Mouse (Mus musculus) embryonic facial prominence, embryonic 15.5 days (tissue): Measurements from ENCODE around the gene Nek9. TPM values are rescaled to one million over a fixed set of nuclear protein-coding genes. Genes with fewer than 3 reads are reported as not detected.

ENCODE experiments used
- ATAC-seq: fragments of 200-750 bp; cut with Nextera tagmentation; 2 replicates; pipeline ENCODE4 v1.8.0; 2017; ENCODE audit warnings: low read depth, moderate TSS enrichment; ENCODE audit not compliant: insufficient number of reproducible peaks, low FRiP score, low TSS enrichment
- H3K27ac ChIP-seq: fragments of 300-500 bp; sonication (generic); replicated peaks from 2 replicates; pipeline ENCODE4 v1.5.1; 2015; ENCODE audit warnings: mild to moderate bottlenecking, inconsistent platforms
- H3K27me3 ChIP-seq: fragments of 300-500 bp; sonication (generic); 2 replicates; pipeline ENCODE4 v1.6.1; 2015; ENCODE audit warnings: inconsistent platforms
- H3K36me3 ChIP-seq: fragments of 300-500 bp; sonication (generic); 2 replicates; pipeline ENCODE4 v1.6.1; 2015; ENCODE audit warnings: mild to moderate bottlenecking, inconsistent platforms
- H3K4me1 ChIP-seq: fragments of 300-500 bp; sonication (generic); 2 replicates; pipeline ENCODE4 v1.6.1; 2015; ENCODE audit warnings: inconsistent platforms
- H3K4me2 ChIP-seq: fragments of 300-500 bp; sonication (generic); replicated peaks from 2 replicates; pipeline ENCODE4 v1.6.1; 2015; ENCODE audit warnings: mild to moderate bottlenecking, inconsistent platforms
- H3K4me3 ChIP-seq: fragments of 300-500 bp; sonication (generic); replicated peaks from 2 replicates; pipeline ENCODE4 v1.5.1; 2015; ENCODE audit warnings: mild to moderate bottlenecking, inconsistent platforms
- H3K9ac ChIP-seq: fragments of 300-500 bp; sonication (generic); 2 replicates; pipeline ENCODE4 v1.6.1; 2015; ENCODE audit warnings: inconsistent platforms
- H3K9me3 ChIP-seq: fragments of 300-500 bp; sonication (generic); replicated peaks from 2 replicates; pipeline ENCODE4 v1.6.1; 2016; ENCODE audit warnings: inconsistent platforms
- WGBS: fragments of 180-500 bp; shearing (Covaris S2); methylation state at CpG from one replicate; pipeline ENCODE4 v1.1.7; 2015; 5-methylcytosine and 5-hydroxymethylcytosine counted together
- polyA plus RNA-seq: library from polyadenylated mRNA; unstranded; fragments of >200 nt; fragmentation: Nextera tagmentation; extraction: Ambion mirVana; gene quantifications from 2 replicates; pipeline ENCODE4 v1.2.1, GENCODE M21; 2015

Gene Nek9
- polyA plus RNA-seq, 1 experiment from 2014 or later = 23.9 TPM

GRCm38 (mm10) chr12:85372068-85372665, 33.0 kb upstream of the Nek9 start:
- H3K4me2 ChIP-seq = no peak overlapping the region
- no peak overlapping the region for H3K9ac ChIP-seq
- H3K36me3 ChIP-seq = no peaks in the 10 kb centered on the region
- H3K27me3 ChIP-seq = no peaks in the 10 kb centered on the region
- peaks cover 15% of the 10 kb centered on the region for H3K4me1 ChIP-seq
- no peak for ATAC-seq
- WGBS = 63% methylated on average over 8 of the region's 8 CpGs
- no peaks in the 10 kb centered on the region for H3K9me3 ChIP-seq
- no peak overlapping the region for H3K27ac ChIP-seq
- H3K4me3 ChIP-seq = no peak overlapping the region

GRCm38 (mm10) chr12:85368441-85369063, 29.4 kb upstream of the Nek9 start:
- H3K27me3 ChIP-seq = no peaks in the 10 kb centered on the region
- no peaks in the 10 kb centered on the region for H3K9me3 ChIP-seq
- no peak overlapping the region for H3K9ac ChIP-seq
- no peak for ATAC-seq
- H3K27ac ChIP-seq = no peak overlapping the region
- peaks cover 14% of the 10 kb centered on the region for H3K4me1 ChIP-seq
- peaks cover 4% of the 10 kb centered on the region; the same call in 1 of the 2 replicates for H3K36me3 ChIP-seq
- no peak overlapping the region for H3K4me3 ChIP-seq
- H3K4me2 ChIP-seq = no peak overlapping the region
- 82% methylated on average over 6 of the region's 6 CpGs for WGBS

GRCm38 (mm10) chr12:85366271-85366670, 27.1 kb upstream of the Nek9 start:
- H3K36me3 ChIP-seq = peaks cover 8% of the 10 kb centered on the region; the same call in 1 of the 2 replicates
- WGBS = 80% methylated on average over 3 of the region's 3 CpGs
- no peak overlapping the region for H3K9ac ChIP-seq
- ATAC-seq = no peak
- H3K4me3 ChIP-seq = no peak overlapping the region
- H3K4me1 ChIP-seq = 0 out of 2 replicates have a peak, but pooled peaks cover 4% of the 10 kb centered on the region
- no peaks in the 10 kb centered on the region for H3K27me3 ChIP-seq
- H3K4me2 ChIP-seq = no peak overlapping the region
- no peaks in the 10 kb centered on the region for H3K9me3 ChIP-seq
- H3K27ac ChIP-seq = no peak overlapping the region

DNA sequence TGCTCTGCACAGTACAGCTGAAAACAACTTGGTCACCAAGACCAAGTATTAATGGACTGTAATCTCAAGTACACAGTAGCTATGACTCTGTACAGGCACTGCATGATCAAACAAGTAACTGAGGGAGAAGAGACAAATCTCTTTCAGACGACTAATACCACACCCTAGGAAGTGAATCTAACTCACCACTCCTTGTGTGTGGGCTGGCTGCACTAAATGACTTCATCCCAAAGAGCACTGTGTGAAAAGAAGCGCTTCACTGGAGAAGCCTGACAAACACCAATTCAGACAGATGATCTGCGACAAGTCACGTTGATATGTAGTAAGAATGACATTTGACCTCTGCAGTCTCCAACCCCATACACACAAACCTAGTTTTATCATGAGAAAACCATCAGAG, 23.3 kb upstream of the Nek9 start:
- Histone ChIP-seq H3K4me3 (no peak overlapping the region), H3K27ac (no peak overlapping the region), H3K36me3 (peaks cover 8% of the 10 kb centered on the region; the same call in 1 of the 2 replicates), H3K9ac (no peak overlapping the region), H3K4me1 (peaks cover 7% of the 10 kb centered on the region; the same call in 1 of the 2 replicates), H3K9me3 (no peaks in the 10 kb centered on the region), H3K27me3 (no peaks in the 10 kb centered on the region), H3K4me2 (no peak overlapping the region)
- WGBS = 66% methylated on average over 4 of the region's 4 CpGs
- ATAC-seq = no peak

GRCm38 (mm10) chr12:85361580-85361979, 22.4 kb upstream of the Nek9 start:
- H3K27ac ChIP-seq = no peak overlapping the region
- H3K36me3 ChIP-seq = peaks cover 8% of the 10 kb centered on the region; the same call in 1 of the 2 replicates
- no peak for ATAC-seq
- peaks cover 7% of the 10 kb centered on the region; the same call in 1 of the 2 replicates for H3K4me1 ChIP-seq
- H3K9ac ChIP-seq = no peak overlapping the region
- H3K4me3 ChIP-seq = no peak overlapping the region
- H3K27me3 ChIP-seq = no peaks in the 10 kb centered on the region
- H3K4me2 ChIP-seq = no peak overlapping the region
- H3K9me3 ChIP-seq = no peaks in the 10 kb centered on the region

GRCm38 (mm10) chr12:85361165-85361564, 22.0 kb upstream of the Nek9 start:
- Histone ChIP-seq H3K36me3 (peaks cover 8% of the 10 kb centered on the region; the same call in 1 of the 2 replicates), H3K4me2 (no peak overlapping the region), H3K4me3 (no peak overlapping the region), H3K27ac (no peak overlapping the region), H3K27me3 (no peaks in the 10 kb centered on the region), H3K4me1 (peaks cover 7% of the 10 kb centered on the region; the same call in 1 of the 2 replicates), H3K9ac (no peak overlapping the region), H3K9me3 (no peaks in the 10 kb centered on the region)
- no peak for ATAC-seq
- 79% methylated on average over 3 of the region's 3 CpGs for WGBS

DNA sequence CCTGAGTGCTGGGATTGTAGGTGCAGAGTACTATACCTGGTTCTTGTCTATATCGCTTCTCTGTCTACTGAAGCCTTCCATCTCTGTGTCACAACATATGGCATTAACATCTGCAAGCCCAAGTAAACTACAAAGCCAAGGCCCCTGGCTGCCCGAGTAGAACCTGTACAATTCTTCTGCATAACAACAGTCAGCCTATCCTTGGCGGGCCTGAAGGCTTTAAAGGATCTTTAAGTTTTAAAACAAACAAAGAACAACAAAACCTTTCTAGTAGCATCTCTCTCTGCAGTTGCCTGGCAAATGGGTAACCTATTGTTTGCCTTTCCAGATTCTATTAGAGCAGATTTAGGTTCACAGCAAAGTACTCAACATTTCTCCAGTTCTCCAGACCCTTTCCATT, 14.9 kb upstream of the Nek9 start:
- H3K27me3 ChIP-seq = no peaks in the 10 kb centered on the region
- no peak overlapping the region for H3K4me3 ChIP-seq
- no peak overlapping the region for H3K4me2 ChIP-seq
- H3K9me3 ChIP-seq = no peaks in the 10 kb centered on the region
- no peak for ATAC-seq
- peaks cover 19% of the 10 kb centered on the region for H3K36me3 ChIP-seq
- H3K4me1 ChIP-seq = peaks cover 7% of the 10 kb centered on the region; the same call in 1 of the 2 replicates
- WGBS = 94% methylated on average over 3 of the region's 3 CpGs
- no peak overlapping the region for H3K27ac ChIP-seq
- no peak overlapping the region for H3K9ac ChIP-seq

- Histone ChIP-seq H3K36me3 (peaks cover 36% of the 10 kb centered on the region), H3K4me2 (no peak overlapping the region), H3K9me3 (no peaks in the 10 kb centered on the region), H3K27me3 (no peaks in the 10 kb centered on the region), H3K9ac (no peak overlapping the region), H3K4me3 (no peak overlapping the region), H3K4me1 (0 out of 2 replicates have a peak, but pooled peaks cover 3% of the 10 kb centered on the region), H3K27ac (peak overlapping the region; percentile 75)
- ATAC-seq = no peak
- 55% methylated on average over 10 of the region's 10 CpGs for WGBS
Measured at GRCm38 (mm10) chr12:85350407-85351232, 11.5 kb upstream of the Nek9 start.

DNA sequence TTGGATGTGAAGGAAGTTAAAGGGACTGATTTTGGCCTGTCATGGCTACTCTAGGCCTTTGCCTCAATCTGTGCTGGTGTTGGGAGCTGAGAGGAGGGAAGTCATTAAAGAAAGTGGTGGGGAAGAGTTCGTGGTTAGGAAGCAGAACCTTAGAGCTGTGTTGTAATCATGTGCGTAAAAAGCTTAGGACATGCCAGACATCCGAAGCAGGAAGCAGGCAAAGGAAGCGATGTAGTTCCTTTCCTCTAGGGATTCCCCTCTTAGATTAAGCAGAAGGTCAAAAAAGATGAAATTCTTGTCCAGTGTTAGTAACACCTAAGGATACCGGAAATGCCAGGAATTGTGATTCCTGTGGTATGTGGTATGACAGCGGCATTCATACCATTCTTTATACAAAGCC, 9.2 kb upstream of the Nek9 start:
- Histone ChIP-seq H3K4me2 (no peak overlapping the region), H3K9ac (no peak overlapping the region), H3K4me1 (peaks cover 13% of the 10 kb centered on the region), H3K36me3 (peaks cover 32% of the 10 kb centered on the region), H3K27me3 (no peaks in the 10 kb centered on the region), H3K9me3 (no peaks in the 10 kb centered on the region), H3K27ac (peak overlapping the region; percentile 44; the same call in 1 of the 2 replicates), H3K4me3 (no peak overlapping the region)
- no peak for ATAC-seq
- 73% methylated on average over 6 of the region's 6 CpGs for WGBS

- H3K9ac ChIP-seq = no peak overlapping the region
- no peaks in the 10 kb centered on the region for H3K27me3 ChIP-seq
- WGBS = 78% methylated on average over 3 of the region's 3 CpGs
- H3K4me1 ChIP-seq = peaks cover 13% of the 10 kb centered on the region
- no peak for ATAC-seq
- 0 out of 2 replicates have a peak overlapping the region, but pooled peaks have one; percentile 7 for H3K27ac ChIP-seq
- H3K4me3 ChIP-seq = no peak overlapping the region
- H3K9me3 ChIP-seq = no peaks in the 10 kb centered on the region
- no peak overlapping the region for H3K4me2 ChIP-seq
- H3K36me3 ChIP-seq = peaks cover 32% of the 10 kb centered on the region
Measured at GRCm38 (mm10) chr12:85347196-85347595, 8.0 kb upstream of the Nek9 start.

- H3K9me3 ChIP-seq = no peaks in the 10 kb centered on the region
- peaks cover 37% of the 10 kb centered on the region for H3K36me3 ChIP-seq
- WGBS = 50% methylated on average over 3 of the region's 3 CpGs
- H3K9ac ChIP-seq = no peak overlapping the region
- H3K27me3 ChIP-seq = no peaks in the 10 kb centered on the region
- no peak overlapping the region for H3K4me3 ChIP-seq
- H3K4me1 ChIP-seq = peaks cover 13% of the 10 kb centered on the region
- H3K4me2 ChIP-seq = no peak overlapping the region
- ATAC-seq = no peak
- H3K27ac ChIP-seq = no peak overlapping the region
Measured at GRCm38 (mm10) chr12:85346374-85346773, 7.2 kb upstream of the Nek9 start.
